Mouse (Mus musculus) Muller cell, postnatal 12 days (primary cell): ENCODE measurements around the gene Serinc1.
"Not testable (repeated sequence)": the region's sequence is repeated elsewhere in the genome, so short reads cannot be mapped to it uniquely, and the experiment has no call there.

Source experiments
- DNase-seq: peaks from one replicate; pipeline ENCODE4 v3.0.0-alpha.2; 2015; ENCODE audit errors: inconsistent ontology term

Gene Serinc1

GRCm38 (mm10) chr10:57532218-57533101 is at the start of gene Serinc1:
Gene Serinc1 (minus strand): TSS chr10:57532530.
- DNase-seq, result peak; percentile 95

- DNase-seq, result no peak
These were observed 44.4 kb upstream of the Serinc1 start for GRCm38 (mm10) chr10:57576721-57577120.

GRCm38 (mm10) chr10:57572130-57572529 is 39.8 kb upstream of the Serinc1 start:
- peak; percentile 90 for DNase-seq

DNA sequence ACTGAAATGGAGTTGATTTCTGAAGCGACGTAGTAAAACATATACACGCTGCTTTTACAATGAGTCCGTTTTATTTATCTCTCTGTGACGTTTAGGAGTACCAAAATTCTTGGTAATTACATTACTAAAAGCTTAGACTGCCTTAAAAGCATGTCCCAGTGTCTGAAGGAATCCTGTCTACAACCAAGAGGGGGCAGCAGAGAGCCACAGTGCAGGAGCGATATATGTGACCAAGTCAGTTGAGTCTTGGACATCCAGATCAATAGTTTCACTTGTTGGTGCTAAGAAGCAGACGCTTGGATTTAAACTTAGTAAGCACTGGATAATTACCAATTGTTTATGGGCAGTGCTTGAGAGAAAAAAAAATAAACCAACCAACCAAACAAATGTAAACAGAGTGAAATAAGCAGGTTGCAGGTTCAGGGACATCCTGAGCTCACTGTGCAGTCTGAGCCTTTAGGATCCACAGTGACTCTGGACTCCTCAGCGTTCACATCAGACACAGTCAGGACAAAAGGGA is 38.9 kb upstream of the Serinc1 start:
- DNase-seq, result no peak

GRCm38 (mm10) chr10:57569023-57569931 is 36.9 kb upstream of the Serinc1 start:
- no peak for DNase-seq

DNA sequence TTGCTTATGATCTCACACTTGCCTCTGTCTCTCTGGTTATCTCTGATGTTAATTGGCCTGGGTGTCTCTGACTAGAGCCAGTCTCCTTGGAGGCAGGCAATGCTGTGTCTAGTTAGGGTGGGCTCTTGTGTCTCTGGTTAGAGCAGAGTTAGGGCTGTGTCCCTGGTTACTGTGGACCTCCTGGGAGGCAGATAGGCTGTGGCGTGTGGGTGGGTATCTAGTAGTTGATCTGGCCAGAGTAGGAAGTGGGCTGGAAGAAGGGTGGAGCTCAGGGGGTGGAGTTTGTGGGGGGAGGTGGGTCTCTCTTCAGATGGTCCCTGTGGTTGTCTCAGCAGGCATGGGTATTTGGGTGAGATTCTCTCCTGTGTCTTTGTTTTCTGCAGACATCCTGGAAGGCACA is 33.9 kb upstream of the Serinc1 start:
- DNase-seq, result no peak

DNA sequence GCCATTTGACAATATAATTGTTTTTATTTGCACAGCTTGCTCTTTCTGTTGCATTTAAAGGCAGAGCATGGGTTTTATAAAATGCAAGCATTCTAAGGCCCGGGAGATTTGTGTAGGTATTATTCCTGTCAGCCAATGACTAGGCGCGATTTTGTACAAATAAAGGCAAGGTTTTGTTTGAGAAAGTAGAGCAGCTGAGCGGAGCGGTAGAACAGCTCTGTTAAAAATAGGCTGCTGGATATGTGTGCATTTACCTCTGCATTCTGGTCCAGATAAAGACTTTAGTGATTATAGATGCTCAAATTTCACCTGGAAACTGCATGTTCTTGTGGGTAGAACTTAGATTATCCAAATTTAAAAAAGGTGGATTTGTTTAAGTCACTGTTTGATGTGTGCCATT is 25.3 kb upstream of the Serinc1 start:
- no peak for DNase-seq

- peak; percentile 79 for DNase-seq
These were observed 21.4 kb upstream of the Serinc1 start for GRCm38 (mm10) chr10:57553719-57554118.

DNA sequence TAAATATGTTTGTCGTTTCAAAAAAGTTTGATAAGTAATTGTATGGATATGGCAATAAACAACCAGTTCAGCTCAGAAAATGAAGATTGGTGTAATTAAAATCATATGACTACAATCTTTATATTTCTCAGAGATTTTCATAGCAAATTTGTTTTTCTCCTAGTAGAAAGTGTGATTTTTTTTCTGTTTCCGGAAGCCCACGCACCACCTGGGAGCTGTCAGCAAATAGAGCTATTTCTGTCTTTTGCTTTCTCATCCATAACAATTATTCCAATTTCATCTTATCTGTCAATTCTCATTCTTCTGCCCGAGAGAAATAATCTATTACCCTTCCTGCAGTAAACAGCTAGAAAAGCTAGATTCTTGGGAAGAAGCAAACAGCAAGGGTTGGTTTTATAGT is 17.3 kb upstream of the Serinc1 start:
- DNase-seq, result no peak

DNA sequence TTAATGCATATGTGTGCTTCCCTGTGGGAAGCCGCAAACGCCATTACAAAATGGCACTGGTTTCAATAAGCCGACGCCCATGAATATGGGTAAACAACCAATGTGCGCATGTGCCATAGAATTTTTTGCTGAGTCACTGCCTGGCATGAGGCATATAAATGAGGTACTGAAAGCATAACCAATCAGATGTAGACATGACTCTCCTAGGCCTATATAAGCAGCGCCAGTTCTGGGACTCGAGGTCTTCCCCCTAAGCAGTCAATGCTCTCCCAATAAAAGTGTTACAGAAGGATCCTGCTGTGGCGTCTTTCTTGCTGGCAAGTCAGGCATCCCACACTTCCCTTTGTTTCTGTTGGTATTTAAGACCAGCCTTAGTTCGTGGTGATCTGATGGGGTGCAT is 11.6 kb upstream of the Serinc1 start:
- DNase-seq, result not testable (repeated sequence)

DNA sequence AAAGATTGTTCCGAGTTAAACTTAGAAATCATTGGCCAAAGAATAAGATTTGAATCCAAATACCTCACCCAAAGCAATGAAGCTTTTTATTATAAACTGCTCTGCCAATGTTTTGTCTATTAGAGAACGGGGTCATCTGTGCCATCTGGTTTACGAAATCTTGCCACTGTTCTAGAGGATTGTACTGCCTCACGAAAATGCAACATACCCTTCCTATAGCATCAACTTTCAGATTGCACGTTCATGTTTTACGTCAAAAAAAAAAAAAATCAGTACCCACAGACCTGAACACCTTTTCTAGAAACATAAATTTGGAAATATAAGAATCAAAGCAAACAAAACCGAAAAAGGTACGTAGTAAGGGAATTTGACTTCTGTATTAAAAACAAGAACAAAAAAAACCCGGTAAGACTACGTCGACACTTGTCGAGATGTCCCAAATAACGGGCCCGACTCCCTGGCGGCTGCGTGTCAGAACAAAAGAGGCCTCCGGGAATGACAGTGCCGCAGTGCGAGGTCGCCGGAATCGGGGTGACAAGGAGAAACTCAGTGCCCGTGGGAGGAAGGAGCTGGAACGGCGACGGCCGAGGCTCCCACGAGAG is 613 bp downstream of the Serinc1 start:
- peak; percentile 28 for DNase-seq

GRCm38 (mm10) chr10:57531076-57531475 is 1.3 kb downstream of the Serinc1 start:
- peak; percentile 14 for DNase-seq

DNA sequence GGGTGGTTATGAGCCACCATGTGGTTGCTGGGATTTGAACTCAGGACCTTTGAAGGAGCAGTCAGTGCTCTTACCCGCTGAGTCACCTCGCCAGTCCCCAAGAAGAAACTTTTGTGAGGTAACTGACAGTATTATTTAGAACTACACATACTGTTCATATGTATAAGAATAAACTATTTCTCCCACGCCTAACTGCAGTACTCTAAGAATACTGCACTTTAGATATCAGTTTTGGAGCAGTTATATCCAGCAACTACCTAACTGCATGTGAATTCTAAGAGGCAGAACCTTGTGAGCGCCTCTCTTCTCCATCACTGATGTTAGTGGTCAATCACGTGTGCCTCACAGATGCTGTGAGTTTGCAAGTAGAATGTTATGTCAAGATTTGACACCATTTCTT is 5.9 kb downstream of the Serinc1 start:
- no peak for DNase-seq

GRCm38 (mm10) chr10:57515278-57515677 is 17.1 kb downstream of the Serinc1 start:
- DNase-seq, result no peak

DNA sequence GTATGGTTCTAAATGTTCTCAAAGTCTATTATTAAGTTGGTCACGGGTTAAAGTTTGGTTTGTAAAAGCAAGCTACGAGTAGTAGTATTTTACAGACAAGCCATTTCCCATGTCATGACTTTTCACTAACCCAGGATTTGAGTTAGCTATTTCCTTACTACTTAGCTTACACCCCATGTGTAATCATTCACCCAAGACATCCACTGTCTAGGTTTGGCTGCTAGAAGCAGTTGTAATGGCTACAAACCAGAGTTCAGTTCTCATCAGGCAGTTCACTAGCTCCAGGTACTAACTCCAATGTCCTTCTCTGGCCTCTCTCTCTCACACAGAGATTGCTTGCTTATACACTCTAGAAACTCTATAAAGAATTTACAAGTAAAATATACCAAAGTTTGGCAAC is 17.7 kb downstream of the Serinc1 start:
- DNase-seq, result no peak

GRCm38 (mm10) chr10:57499414-57500156 is 32.7 kb downstream of the Serinc1 start:
- DNase-seq, result no peak

DNA sequence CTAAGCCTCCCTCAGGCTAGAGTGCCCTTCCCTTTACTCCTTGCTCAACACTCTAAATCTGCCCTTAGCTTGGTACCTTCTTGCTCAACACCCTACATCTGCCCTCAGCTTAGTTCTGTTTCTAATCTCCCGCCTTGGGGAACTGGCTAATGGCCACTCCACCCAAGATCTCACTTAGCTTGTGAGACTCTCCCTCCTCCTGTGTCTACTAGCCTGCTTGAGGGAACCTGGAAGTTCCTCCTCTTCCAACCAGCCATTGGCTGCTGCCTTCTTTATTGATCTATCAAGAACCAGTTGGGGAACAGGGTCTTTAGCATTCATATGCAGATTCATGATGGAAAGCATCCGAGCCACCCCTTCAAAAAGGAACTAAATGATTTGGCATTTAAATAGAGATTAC is 40.3 kb downstream of the Serinc1 start:
- DNase-seq, result no peak

GRCm38 (mm10) chr10:57488591-57488990 is 43.7 kb downstream of the Serinc1 start:
- DNase-seq, result no peak

- peak; percentile 62 for DNase-seq
These were observed 45.1 kb downstream of the Serinc1 start for GRCm38 (mm10) chr10:57487201-57487600.

GRCm38 (mm10) chr10:57486542-57487071 is 45.7 kb downstream of the Serinc1 start:
- DNase-seq, result peak; percentile 85
